Mouse (Mus musculus): ENCODE data around the gene Tmem182. TPM values are rescaled to one million over a fixed set of nuclear protein-coding genes. Genes with fewer than 3 reads are reported as not detected.

Tmem182 gene
- polyA plus RNA-seq, 1 experiment from 2014 or later, result 0.17 TPM

GRCm38 (mm10) chr1:40865043-40865442 is 59.6 kb downstream of the Tmem182 start:
- no peak for DNase-seq (ENCODE audit: low spot score)

- no peak for DNase-seq (ENCODE audit: low spot score)
These were observed 61.7 kb downstream of the Tmem182 start for GRCm38 (mm10) chr1:40867106-40867505.

GRCm38 (mm10) chr1:40867651-40868050 is 62.2 kb downstream of the Tmem182 start:
- DNase-seq (ENCODE audit: low spot score), result no peak

- no peak for DNase-seq (ENCODE audit: low spot score)
These were observed 68.5 kb downstream of the Tmem182 start for GRCm38 (mm10) chr1:40873760-40874455.

GRCm38 (mm10) chr1:40874456-40875375 is 69.3 kb downstream of the Tmem182 start:
- DNase-seq (ENCODE audit: low spot score), result no peak

- peak; percentile 11 for DNase-seq (ENCODE audit: low spot score)
These were observed 73.7 kb downstream of the Tmem182 start for GRCm38 (mm10) chr1:40879051-40879450.

GRCm38 (mm10) chr1:40879526-40879925 is 74.1 kb downstream of the Tmem182 start:
- no peak for DNase-seq (ENCODE audit: low spot score)

GRCm38 (mm10) chr1:40880527-40880926 is 75.1 kb downstream of the Tmem182 start:
- DNase-seq (ENCODE audit: low spot score), result no peak

GRCm38 (mm10) chr1:40883856-40884255 is 78.5 kb downstream of the Tmem182 start:
- no peak for DNase-seq (ENCODE audit: low spot score)

GRCm38 (mm10) chr1:40884943-40885342 is 79.5 kb downstream of the Tmem182 start:
- DNase-seq (ENCODE audit: low spot score), result no peak

- DNase-seq (ENCODE audit: low spot score), result no peak
These were observed 82.3 kb downstream of the Tmem182 start for GRCm38 (mm10) chr1:40887673-40888072.

- DNase-seq (ENCODE audit: low spot score), result no peak
These were observed 83.1 kb downstream of the Tmem182 start for GRCm38 (mm10) chr1:40888396-40889040.

GRCm38 (mm10) chr1:40889617-40890016 is 84.2 kb downstream of the Tmem182 start:
- DNase-seq (ENCODE audit: low spot score), result no peak

- no peak for DNase-seq (ENCODE audit: low spot score)
These were observed 84.8 kb downstream of the Tmem182 start for GRCm38 (mm10) chr1:40890246-40890645.

- DNase-seq (ENCODE audit: low spot score), result no peak
These were observed 98.3 kb downstream of the Tmem182 start for GRCm38 (mm10) chr1:40903712-40904111.

Other genes starting within 250 kb of the Tmem182 start
- gene Slc9a4, start 225.5 kb upstream of the Tmem182 start, polyA plus RNA-seq (2015; fragmentation: Nextera tagmentation; extraction: Ambion mirVana), result 0.17 and 0.25 TPM in 2 replicates
- gene Slc9a2, start 125.0 kb upstream of the Tmem182 start, polyA plus RNA-seq (2015; fragmentation: Nextera tagmentation; extraction: Ambion mirVana), result 1.8 and 2.0 TPM in 2 replicates
- gene Mfsd9, start 14.9 kb upstream of the Tmem182 start, polyA plus RNA-seq (2015; fragmentation: Nextera tagmentation; extraction: Ambion mirVana), result 1.5 and 1.6 TPM in 2 replicates

Measured in thymus, postnatal 0 days (tissue).